Mouse (Mus musculus) neural tube, embryonic 12.5 days (tissue): Measurements from ENCODE around the gene Gm21915. TPM values are rescaled to one million over a fixed set of nuclear protein-coding genes. Genes with fewer than 3 reads are reported as not detected.
A peak's percentile ranks its signal among the peaks of the same experiment; 100 is the strongest.

ENCODE experiments used
- ATAC-seq: fragments of 200-750 bp; cut with Nextera tagmentation; 2 replicates; pipeline ENCODE4 v1.8.0; 2017; ENCODE audit warnings: low read depth, mild to moderate bottlenecking, moderate TSS enrichment, moderate library complexity; ENCODE audit not compliant: low FRiP score
- H3K27ac ChIP-seq: fragments of 300-500 bp; sonication (generic); 2 replicates; pipeline ENCODE4 v1.5.1; 2016
- H3K27me3 ChIP-seq: fragments of 300-500 bp; sonication (generic); replicated peaks from 2 replicates; pipeline ENCODE4 v1.6.1; 2016; ENCODE audit warnings: mild to moderate bottlenecking
- H3K36me3 ChIP-seq: fragments of 300-500 bp; sonication (generic); 2 replicates; pipeline ENCODE4 v1.6.1; 2016; ENCODE audit warnings: mild to moderate bottlenecking
- H3K4me1 ChIP-seq: fragments of 300-500 bp; sonication (generic); 2 replicates; pipeline ENCODE4 v1.6.1; 2016
- H3K4me2 ChIP-seq: fragments of 300-500 bp; sonication (generic); replicated peaks from 2 replicates; pipeline ENCODE4 v1.6.1; 2016; ENCODE audit warnings: mild to moderate bottlenecking
- H3K4me3 ChIP-seq: fragments of 300-500 bp; sonication (generic); 2 replicates; pipeline ENCODE4 v1.5.1; 2016
- H3K9ac ChIP-seq: fragments of 300-500 bp; sonication (generic); 2 replicates; pipeline ENCODE4 v1.6.1; 2016; ENCODE audit warnings: mild to moderate bottlenecking
- H3K9me3 ChIP-seq: fragments of 300-500 bp; sonication (generic); 2 replicates; pipeline ENCODE4 v1.6.1; 2016; ENCODE audit warnings: mild to moderate bottlenecking
- WGBS: fragments of 180-500 bp; shearing (Covaris S2); methylation state at CpG from one replicate; pipeline ENCODE4 v1.1.7; 2016; 5-methylcytosine and 5-hydroxymethylcytosine counted together
- polyA plus RNA-seq: library from polyadenylated mRNA; unstranded; fragments of >200 nt; fragmentation: Nextera tagmentation; extraction: Ambion mirVana; gene quantifications from 2 replicates; pipeline ENCODE4 v1.2.1, GENCODE M21; 2016

Gene Gm21915
- polyA plus RNA-seq, result not detected in 2 replicates

DNA sequence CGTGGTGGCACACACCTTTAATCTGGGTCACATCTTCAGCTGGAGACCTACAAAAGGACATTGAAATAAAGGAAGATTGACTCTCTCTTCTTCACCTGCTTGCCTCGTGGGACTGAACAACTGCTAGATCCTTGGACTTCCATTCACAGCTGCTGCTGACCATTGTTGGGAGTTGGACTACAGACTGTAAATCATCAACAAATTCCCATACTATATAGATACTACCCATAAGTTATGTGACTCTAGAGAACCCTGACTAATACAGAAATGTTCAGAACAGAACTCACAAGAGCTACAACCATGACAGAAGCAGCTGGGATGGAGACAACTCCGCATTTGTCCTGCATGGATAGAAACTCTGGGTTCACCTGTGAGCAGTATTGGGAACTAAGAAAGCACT, at the start of gene Gm21915:
Gene Gm21915, plus strand, starts transcription at position 301 of the 400 bp plus-strand sequence.
- H3K4me2 ChIP-seq, result no peak within 1 kb of the TSS
- H3K4me1 ChIP-seq, result peaks cover 7% of the 10 kb centered on the region
- no peak for ATAC-seq
- no peaks in the 10 kb centered on the region for H3K27me3 ChIP-seq
- H3K4me3 ChIP-seq, result no peak within 1 kb of the TSS
- no peaks in the 10 kb centered on the region for H3K9me3 ChIP-seq
- H3K36me3 ChIP-seq, result no peaks in the 10 kb centered on the region
- no peak within 1 kb of the TSS for H3K27ac ChIP-seq
- WGBS, result 84% methylated on average over 3 of the region's 3 CpGs
- no peak within 1 kb of the TSS for H3K9ac ChIP-seq

DNA sequence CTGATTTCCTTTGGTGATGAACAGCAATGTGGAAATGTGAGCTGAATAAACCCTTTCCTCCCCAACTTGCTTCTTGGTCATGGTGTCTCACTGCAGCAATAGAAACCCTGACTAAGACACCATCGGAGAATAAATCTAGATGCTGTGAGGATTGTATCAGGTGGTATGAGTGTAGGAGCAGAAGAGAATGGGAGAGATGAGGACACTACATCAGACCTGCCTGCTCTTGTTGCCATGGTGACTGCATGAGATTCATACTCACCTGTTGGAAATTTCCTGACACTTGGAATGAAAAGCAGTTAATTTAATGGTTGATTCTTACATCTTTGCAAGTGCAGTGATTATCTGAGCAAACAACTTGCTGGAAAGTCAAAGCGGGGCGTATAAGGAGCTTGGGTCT, 48.1 kb upstream of the Gm21915 start:
- no peak overlapping the region for H3K27ac ChIP-seq
- ATAC-seq, result no peak
- no peaks in the 10 kb centered on the region for H3K36me3 ChIP-seq
- H3K9ac ChIP-seq, result no peak overlapping the region
- no peak overlapping the region for H3K4me3 ChIP-seq
- peaks cover 21% of the 10 kb centered on the region for H3K4me1 ChIP-seq
- no peak overlapping the region for H3K4me2 ChIP-seq
- no peaks in the 10 kb centered on the region for H3K27me3 ChIP-seq
- H3K9me3 ChIP-seq, result no peaks in the 10 kb centered on the region
- WGBS, result 96% methylated on average over 3 of the region's 3 CpGs

DNA sequence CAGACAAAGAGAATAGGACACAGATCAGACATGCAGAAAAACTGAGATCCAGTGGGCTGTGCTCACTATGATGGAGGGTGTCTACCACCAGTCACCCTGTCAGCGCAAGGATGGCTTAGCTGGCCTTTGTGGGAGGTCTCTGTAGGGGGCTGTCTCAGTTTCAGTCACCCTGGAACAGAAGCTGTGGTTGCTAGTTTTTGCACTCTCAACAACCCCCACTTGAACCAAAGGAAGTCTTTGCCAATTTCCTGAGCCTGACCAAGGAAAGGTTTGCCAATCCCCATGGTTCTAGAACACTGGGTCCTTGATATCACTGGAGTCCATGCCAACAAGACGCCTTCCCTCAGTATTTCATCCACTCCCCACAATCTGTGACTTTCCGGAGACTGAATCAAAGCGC, 47.6 kb upstream of the Gm21915 start:
- ATAC-seq, result no peak
- no peak overlapping the region for H3K9ac ChIP-seq
- H3K36me3 ChIP-seq, result no peaks in the 10 kb centered on the region
- H3K4me2 ChIP-seq, result no peak overlapping the region
- H3K4me1 ChIP-seq, result peaks cover 16% of the 10 kb centered on the region
- WGBS, result 89% methylated on average over 4 of the region's 4 CpGs
- no peaks in the 10 kb centered on the region for H3K9me3 ChIP-seq
- H3K4me3 ChIP-seq, result no peak overlapping the region
- no peak overlapping the region for H3K27ac ChIP-seq
- H3K27me3 ChIP-seq, result no peaks in the 10 kb centered on the region

DNA sequence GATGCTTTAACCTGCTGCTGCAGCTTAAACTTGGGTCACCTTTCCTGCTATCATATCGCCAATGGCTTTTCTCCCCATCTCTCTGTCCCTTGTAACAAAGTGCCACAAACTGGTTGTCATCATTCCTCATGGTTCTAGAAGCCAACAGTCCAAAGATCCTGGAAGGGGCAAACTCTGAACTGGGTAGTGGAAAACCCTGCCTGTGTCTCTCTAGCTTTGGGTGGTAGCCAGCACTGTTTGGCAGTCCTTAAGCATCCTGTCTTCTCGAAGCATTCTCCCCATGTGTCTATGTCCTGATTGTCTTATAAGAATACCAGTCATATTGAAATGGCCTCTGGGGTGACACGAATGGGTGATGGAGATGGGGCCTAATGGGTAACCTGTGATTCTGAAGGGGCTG, 45.1 kb upstream of the Gm21915 start:
- Histone ChIP-seq H3K4me1 (peaks cover 14% of the 10 kb centered on the region), H3K9me3 (no peaks in the 10 kb centered on the region), H3K4me2 (no peak overlapping the region), H3K4me3 (no peak overlapping the region), H3K27ac (no peak overlapping the region), H3K27me3 (no peaks in the 10 kb centered on the region), H3K36me3 (no peaks in the 10 kb centered on the region), H3K9ac (no peak overlapping the region)
- no peak for ATAC-seq
- 85% methylated on average over 3 of the region's 3 CpGs for WGBS

DNA sequence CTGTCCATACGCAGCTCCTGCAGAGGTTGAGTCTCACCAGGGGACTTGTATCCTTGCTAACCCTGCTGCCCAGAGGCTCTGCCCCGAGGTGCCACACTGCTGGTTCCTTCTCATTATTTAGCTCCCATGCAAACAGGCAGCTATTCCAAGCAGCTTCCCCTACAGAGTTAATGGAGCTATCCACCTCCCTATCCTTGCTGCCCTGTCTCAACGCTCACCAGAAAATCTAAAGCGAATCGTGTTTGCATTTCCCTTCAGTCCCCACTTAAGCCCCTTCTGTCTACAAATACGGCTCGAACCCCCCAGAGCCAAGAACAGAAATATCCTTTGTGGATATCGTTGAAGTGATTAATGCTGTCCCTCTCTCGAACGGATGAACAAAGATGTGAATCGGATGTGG, 43.8 kb upstream of the Gm21915 start:
- no peak overlapping the region for H3K4me2 ChIP-seq
- 37% methylated on average over 11 of the region's 11 CpGs for whole genome bisulfite sequencing
- no peak overlapping the region for H3K4me3 ChIP-seq
- no peaks in the 10 kb centered on the region for H3K9me3 ChIP-seq
- ATAC-seq, result no peak
- H3K4me1 ChIP-seq, result peaks cover 14% of the 10 kb centered on the region
- H3K27me3 ChIP-seq, result no peaks in the 10 kb centered on the region
- H3K27ac ChIP-seq, result peak overlapping the region; percentile 3
- no peaks in the 10 kb centered on the region for H3K36me3 ChIP-seq
- no peak overlapping the region for H3K9ac ChIP-seq

DNA sequence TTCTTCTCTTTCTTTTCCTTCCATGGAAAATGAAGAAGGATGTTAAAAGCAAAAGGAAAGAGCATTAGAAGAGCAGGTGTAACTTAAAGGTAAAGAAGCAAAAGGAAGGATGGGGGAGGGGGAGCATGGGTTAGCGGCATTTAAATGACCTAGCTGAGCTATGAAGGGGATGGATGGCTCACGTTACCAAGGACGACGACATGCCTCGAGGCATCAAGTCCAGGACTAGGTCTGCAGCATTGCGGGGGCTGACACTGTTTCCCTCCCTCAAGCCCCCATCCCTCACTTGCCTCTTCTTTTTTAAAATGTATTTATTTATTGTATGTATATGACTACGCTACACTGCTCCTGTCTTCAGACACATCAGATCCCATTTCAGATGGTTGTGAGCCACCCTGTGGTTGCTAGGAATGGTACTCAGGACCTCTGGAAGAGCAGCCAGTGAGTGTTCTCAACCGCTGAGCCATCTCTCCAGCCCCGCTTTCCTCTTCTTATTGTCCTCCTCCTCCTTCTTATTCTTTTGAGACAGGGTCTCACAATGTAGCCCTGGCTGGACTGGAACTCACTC, 43.2 kb upstream of the Gm21915 start:
- Histone ChIP-seq H3K4me3 (no peak overlapping the region), H3K27ac (no peak overlapping the region), H3K9me3 (no peaks in the 10 kb centered on the region), H3K9ac (no peak overlapping the region), H3K4me1 (peaks cover 14% of the 10 kb centered on the region), H3K27me3 (no peaks in the 10 kb centered on the region), H3K4me2 (no peak overlapping the region), H3K36me3 (no peaks in the 10 kb centered on the region)
- ATAC-seq, result peak; percentile 46
- WGBS, result 40% methylated on average over 9 of the region's 9 CpGs

DNA sequence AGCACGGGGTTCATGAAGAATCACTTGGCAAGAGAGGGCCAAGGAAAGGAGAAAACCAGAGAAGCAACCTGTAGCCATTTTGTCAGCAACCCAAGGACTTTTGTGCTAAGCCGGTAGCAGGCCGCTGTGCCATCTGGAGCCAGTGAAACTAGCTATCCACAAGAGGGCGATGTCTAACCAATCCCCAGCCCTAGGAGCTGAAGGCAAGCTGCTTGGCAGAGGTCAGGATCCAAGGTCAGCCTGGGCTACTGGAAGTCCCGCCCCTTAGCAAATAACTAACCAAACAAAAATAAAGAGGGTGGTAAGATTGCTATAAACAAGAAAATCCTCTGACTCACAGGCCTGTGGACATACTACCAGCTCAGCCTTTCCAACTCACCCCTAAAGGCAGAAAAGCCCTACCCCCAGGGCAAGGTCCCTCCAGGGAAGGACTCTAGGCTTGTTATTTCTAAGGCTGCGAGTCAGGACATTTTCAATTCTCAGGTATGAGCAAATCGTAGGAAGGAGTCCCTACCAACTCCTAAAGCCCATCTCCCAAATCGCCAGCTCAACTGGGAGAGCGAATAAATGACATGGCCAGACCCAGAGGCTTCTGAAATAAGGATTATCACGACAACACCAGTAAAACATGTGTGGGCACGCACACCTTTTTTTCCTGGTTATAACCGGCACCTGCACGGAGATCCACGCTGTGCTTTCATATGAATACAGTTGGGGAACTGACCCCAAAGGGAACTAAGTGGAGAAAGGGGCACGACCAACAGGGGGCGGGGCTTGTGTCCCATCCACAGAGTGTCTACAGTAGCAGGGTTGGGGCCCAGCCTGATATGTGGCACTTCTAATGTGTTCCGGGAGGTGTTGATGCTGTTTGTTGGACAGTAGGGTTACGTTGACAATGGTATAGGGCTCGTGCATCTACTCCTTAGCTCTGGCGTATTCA, 42.0 kb upstream of the Gm21915 start:
- WGBS, result 66% methylated on average over 20 of the region's 20 CpGs
- H3K4me3 ChIP-seq, result no peak overlapping the region
- peaks cover 14% of the 10 kb centered on the region for H3K4me1 ChIP-seq
- H3K9ac ChIP-seq, result no peak overlapping the region
- no peaks in the 10 kb centered on the region for H3K9me3 ChIP-seq
- no peaks in the 10 kb centered on the region for H3K36me3 ChIP-seq
- no peaks in the 10 kb centered on the region for H3K27me3 ChIP-seq
- no peak overlapping the region for H3K27ac ChIP-seq
- no peak overlapping the region for H3K4me2 ChIP-seq
- ATAC-seq, result no peak

DNA sequence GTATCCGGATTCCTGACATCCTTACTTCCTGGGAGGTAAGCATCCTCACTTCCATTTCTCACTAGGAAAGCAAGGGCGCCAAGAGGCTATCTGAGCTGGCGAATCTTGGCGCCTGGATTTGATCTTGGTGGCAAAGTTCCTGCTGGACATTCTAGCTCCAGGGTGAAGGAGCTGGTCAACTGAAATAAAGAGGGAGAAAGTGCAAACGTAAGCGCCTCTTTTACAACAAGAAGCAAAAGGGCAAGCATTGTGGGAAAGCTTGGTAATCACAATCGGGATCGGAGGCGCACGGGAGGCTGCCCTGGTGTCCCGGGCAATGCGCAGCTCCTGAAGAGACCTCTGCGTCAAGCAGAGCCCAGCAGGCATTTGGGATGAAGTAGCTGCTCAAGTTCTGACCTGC, 41.0 kb upstream of the Gm21915 start:
- no peak overlapping the region for H3K9ac ChIP-seq
- 56% methylated on average over 13 of the region's 13 CpGs for WGBS
- H3K4me2 ChIP-seq, result no peak overlapping the region
- no peak overlapping the region for H3K27ac ChIP-seq
- no peaks in the 10 kb centered on the region for H3K9me3 ChIP-seq
- H3K27me3 ChIP-seq, result no peaks in the 10 kb centered on the region
- ATAC-seq, result no peak
- no peaks in the 10 kb centered on the region for H3K36me3 ChIP-seq
- peaks cover 14% of the 10 kb centered on the region for H3K4me1 ChIP-seq
- H3K4me3 ChIP-seq, result no peak overlapping the region

DNA sequence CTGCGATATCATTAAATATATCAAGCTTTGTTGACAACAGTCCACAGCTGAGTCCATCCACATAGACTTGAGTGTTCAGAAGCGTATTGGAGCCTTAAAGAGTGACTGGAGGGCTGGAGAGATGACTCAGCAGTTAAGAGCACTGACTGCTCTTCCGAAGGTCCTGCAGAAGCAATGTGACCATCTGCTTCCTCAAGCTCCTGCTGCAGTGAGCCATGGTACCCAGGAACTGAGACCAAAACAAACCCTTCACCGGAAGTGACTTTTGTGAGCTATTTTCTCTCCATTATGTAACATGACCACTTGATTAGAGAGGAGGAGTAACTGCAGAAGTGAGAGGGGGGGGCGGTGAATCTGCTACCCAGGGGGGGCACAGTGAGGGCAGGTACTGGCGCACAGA, 39.3 kb upstream of the Gm21915 start:
- WGBS, result 68% methylated on average over 6 of the region's 6 CpGs
- H3K4me1 ChIP-seq, result peaks cover 12% of the 10 kb centered on the region
- no peaks in the 10 kb centered on the region for H3K9me3 ChIP-seq
- H3K4me2 ChIP-seq, result no peak overlapping the region
- no peak overlapping the region for H3K4me3 ChIP-seq
- no peaks in the 10 kb centered on the region for H3K27me3 ChIP-seq
- H3K36me3 ChIP-seq, result no peaks in the 10 kb centered on the region
- H3K27ac ChIP-seq, result no peak overlapping the region
- no peak for ATAC-seq
- H3K9ac ChIP-seq, result no peak overlapping the region

DNA sequence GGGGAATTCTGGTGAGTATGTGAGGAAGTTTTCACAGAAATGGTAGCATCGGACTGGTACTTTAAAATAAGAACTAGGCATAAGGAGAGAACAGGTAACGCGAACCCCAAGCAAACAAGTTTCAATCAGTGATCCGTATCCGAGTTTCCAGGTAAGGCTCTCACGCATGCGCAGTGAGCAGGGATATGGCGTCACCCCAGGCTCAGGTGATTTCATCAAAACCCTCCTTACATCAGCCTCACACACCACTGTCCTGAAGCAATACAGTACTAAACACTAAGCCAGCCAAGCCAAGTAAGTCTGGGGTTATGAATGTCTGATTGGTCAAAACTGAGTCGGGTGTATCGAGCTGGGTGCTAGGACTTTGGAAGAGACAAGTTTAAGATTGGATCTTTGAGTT, 38.9 kb upstream of the Gm21915 start:
- peaks cover 8% of the 10 kb centered on the region; the same call in 1 of the 2 replicates for H3K4me1 ChIP-seq

DNA sequence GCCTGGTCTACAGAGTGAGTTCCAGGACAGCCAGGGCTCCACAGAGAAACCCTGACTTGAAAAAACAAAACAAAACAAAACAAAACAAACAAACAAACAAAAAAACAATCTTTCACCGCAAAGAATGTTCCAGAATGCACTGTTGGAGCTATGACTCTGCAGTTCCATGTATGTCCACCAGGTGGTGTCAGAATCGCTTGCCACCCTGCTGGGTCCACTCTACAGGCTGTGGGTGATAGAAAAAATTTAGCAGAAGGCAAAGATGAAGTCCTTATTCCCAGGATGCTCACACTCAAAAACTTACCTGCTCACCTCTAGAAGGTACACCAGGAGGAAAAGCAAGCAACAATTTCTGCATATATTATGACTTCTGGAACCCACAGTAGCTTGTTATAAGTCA, 34.4 kb upstream of the Gm21915 start:
- 20% methylated on average over 2 of the region's 2 CpGs for WGBS
- H3K4me1 ChIP-seq, result peaks cover 12% of the 10 kb centered on the region
- no peak overlapping the region for H3K27ac ChIP-seq
- H3K9ac ChIP-seq, result no peak overlapping the region
- no peak overlapping the region for H3K4me2 ChIP-seq
- H3K4me3 ChIP-seq, result no peak overlapping the region
- H3K27me3 ChIP-seq, result no peaks in the 10 kb centered on the region
- H3K36me3 ChIP-seq, result no peaks in the 10 kb centered on the region
- ATAC-seq, result no peak
- no peaks in the 10 kb centered on the region for H3K9me3 ChIP-seq

More for the DNA sequence above, 38.9 kb upstream of the Gm21915 start:
- no peak overlapping the region for H3K27ac ChIP-seq
- H3K4me2 ChIP-seq, result no peak overlapping the region
- H3K9ac ChIP-seq, result no peak overlapping the region
- H3K9me3 ChIP-seq, result no peaks in the 10 kb centered on the region
- H3K27me3 ChIP-seq, result no peaks in the 10 kb centered on the region
- WGBS, result 96% methylated on average over 10 of the region's 10 CpGs
- no peaks in the 10 kb centered on the region for H3K36me3 ChIP-seq
- no peak overlapping the region for H3K4me3 ChIP-seq
- no peak for ATAC-seq

DNA sequence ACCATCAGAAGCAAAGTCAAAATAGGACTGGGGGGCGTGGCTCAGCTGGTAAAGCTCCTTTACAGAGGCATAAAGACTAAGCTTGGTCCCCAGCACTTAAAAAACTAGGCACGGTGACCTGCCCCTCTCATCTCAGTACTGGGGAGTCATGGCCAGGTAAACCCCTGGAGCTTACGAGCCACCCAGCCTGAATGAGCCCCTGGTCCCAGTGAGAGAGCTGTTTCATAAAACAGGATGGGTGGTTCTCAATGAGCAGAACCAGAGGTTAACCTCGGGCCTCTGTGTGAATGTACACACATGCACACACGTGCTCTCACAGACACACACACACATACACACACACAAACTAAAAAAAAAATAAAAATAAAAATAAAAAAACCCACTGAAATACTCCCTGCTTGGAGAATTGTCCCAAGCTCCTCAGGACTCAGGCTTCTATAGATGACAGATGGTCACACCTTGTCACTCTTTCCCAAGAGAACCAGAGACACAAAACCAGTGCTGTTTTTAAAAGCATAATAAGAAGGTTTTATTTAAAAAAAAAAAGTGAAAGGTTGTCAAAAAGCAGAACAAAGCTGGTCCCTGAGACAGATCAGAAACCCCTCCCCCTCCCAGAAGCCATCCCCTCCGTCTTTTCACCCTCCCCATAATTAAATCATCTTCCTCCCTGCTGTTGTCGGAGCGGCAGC, 32.6 kb upstream of the Gm21915 start:
- Histone ChIP-seq H3K27me3 (no peaks in the 10 kb centered on the region), H3K9ac (no peak overlapping the region), H3K36me3 (no peaks in the 10 kb centered on the region), H3K4me3 (peak overlapping the region; percentile 25), H3K9me3 (no peaks in the 10 kb centered on the region), H3K4me2 (peak overlapping the region; percentile 63), H3K4me1 (peaks cover 19% of the 10 kb centered on the region), H3K27ac (peak overlapping the region; percentile 62)
- 28% methylated on average over 8 of the region's 8 CpGs for WGBS
- peak; percentile 23 for ATAC-seq
